Comparison of ENCODE assay signal across 8 mouse cellular contexts in genomic region chr13:23620056-23620732, GRCm38 (mm10). TPM values are rescaled to one million over a fixed set of nuclear protein-coding genes. Genes with fewer than 3 reads are reported as not detected.
DNase-seq lines count a peak whose midpoint lies in the region; ATAC-seq and TF ChIP-seq lines count a peak whose summit lies in the region.

No protein-coding gene starts in this region.

- no peaks in the 10 kb centered on the region for H3K36me3 ChIP-seq in forebrain, embryonic 16.5 days (ENCODE audit: control insufficient read depth, insufficient read depth)
- H3K36me3 ChIP-seq in liver, postnatal 0 days (replicated peaks; ENCODE audit: insufficient read depth, low read length) = no peaks in the 10 kb centered on the region

- no peak for ATAC-seq in forebrain, embryonic 16.5 days
- no peak for ATAC-seq in liver, postnatal 0 days
- ATAC-seq in granulocyte monocyte progenitor cell, adult 5-6 weeks (replicated peaks; ENCODE audit: poor library complexity, severe bottlenecking) = no peak

- peaks cover 11% of the 10 kb centered on the region for H3K4me1 ChIP-seq in forebrain, embryonic 16.5 days (replicated peaks; ENCODE audit: control insufficient read depth, insufficient read depth, low read length)
- H3K4me1 ChIP-seq in liver, postnatal 0 days (ENCODE audit: insufficient read depth) = peaks cover 9% of the 10 kb centered on the region

- TF ChIP-seq CTCF in liver, postnatal 0 days (IDR thresholded peaks at IDR 0.05; ENCODE audit: low read depth) = no peak

- 39% methylated on average over 12 of the region's 12 CpGs for WGBS in forebrain, embryonic 16.5 days
- WGBS in liver, postnatal 0 days (ENCODE audit: insufficient replicate concordance) = 25% methylated on average over 12 of the region's 12 CpGs

- H3K9ac ChIP-seq in forebrain, embryonic 16.5 days (replicated peaks; ENCODE audit: low read depth, low read length) = peak overlapping the region; percentile 63
- peak overlapping the region; percentile 99 for H3K9ac ChIP-seq in liver, postnatal 0 days (replicated peaks)

- no peak for TF ChIP-seq EP300 in liver, postnatal 0 days (IDR thresholded peaks at IDR 0.05; ENCODE audit: low read depth)

- DNase-seq in layer of hippocampus, adult 9-11 months = peak; percentile 10
- DNase-seq in layer of hippocampus, postnatal 36 days = no peak
- DNase-seq in brain, adult 2 months (ENCODE audit: low read depth, low spot score) = peak; percentile 14
- no peak for DNase-seq in liver, postnatal 0 days
- no peak for DNase-seq in adrenal gland, postnatal 10 days
- no peak for DNase-seq in testis, postnatal 14 days (ENCODE audit: low spot score)

- peak overlapping the region; percentile 98 for H3K27ac ChIP-seq in forebrain, embryonic 16.5 days (ENCODE audit: low read length)
- peak overlapping the region; percentile 100 for H3K27ac ChIP-seq in liver, postnatal 0 days (ENCODE audit: low read depth)

- H3K9me3 ChIP-seq in forebrain, embryonic 16.5 days (ENCODE audit: control insufficient read depth, low read length) = no peaks in the 10 kb centered on the region
- no peaks in the 10 kb centered on the region for H3K9me3 ChIP-seq in liver, postnatal 0 days (ENCODE audit: low read length)

- no peaks in the 10 kb centered on the region for H3K27me3 ChIP-seq in forebrain, embryonic 16.5 days (replicated peaks; ENCODE audit: control insufficient read depth, insufficient read depth, low read length)
- no peaks in the 10 kb centered on the region; the same call in 1 of the 2 replicates for H3K27me3 ChIP-seq in liver, postnatal 0 days (ENCODE audit: insufficient read depth, low read length)

- peak overlapping the region; percentile 97 for H3K4me2 ChIP-seq in forebrain, embryonic 16.5 days (ENCODE audit: low read length)
- peak overlapping the region; percentile 95 for H3K4me2 ChIP-seq in liver, postnatal 0 days (ENCODE audit: low read depth, low read length)

- peak overlapping the region; percentile 69 for H3K4me3 ChIP-seq in forebrain, embryonic 16.5 days (replicated peaks; ENCODE audit: low read length)
- H3K4me3 ChIP-seq in liver, postnatal 0 days (ENCODE audit: low read depth, low read length) = peak overlapping the region; percentile 80

RNA-seq across cellular contexts. Expression of gene Hist1h2be, which starts 0.7 kb away (rescaled TPM):
- total RNA-seq in layer of hippocampus, postnatal 36 days (2021) = 10 to 100 TPM; 12.0 to 12.3 TPM
- polyA plus RNA-seq in forebrain, embryonic 16.5 days (2015; fragmentation: Nextera tagmentation; extraction: Ambion mirVana) = 2.0 and 2.6 TPM in 2 replicates
- 0.49 and 0.51 TPM in 2 replicates for polyA plus RNA-seq in liver, postnatal 0 days (2015; fragmentation: Nextera tagmentation; extraction: Ambion mirVana)
- total RNA-seq in granulocyte monocyte progenitor cell, adult 5-6 weeks (2014; fragmentation: Nextera tagmentation) = 16.4 and 17.5 TPM in 2 replicates
- 82.4 and 146 TPM in 2 replicates for total RNA-seq in granulocyte monocyte progenitor cell, adult 5-6 weeks (2017)
- 10 to 100 TPM; 27.7 to 32.2 TPM for total RNA-seq in adrenal gland, postnatal 10 days (2021)

RNA-seq across cellular contexts. Expression of gene Hist1h1e, which starts 2.2 kb away (rescaled TPM):
- 10 to 100 TPM; 42.1 to 46.4 TPM for total RNA-seq in layer of hippocampus, postnatal 36 days (2021)
- polyA plus RNA-seq in forebrain, embryonic 16.5 days (2015; fragmentation: Nextera tagmentation; extraction: Ambion mirVana) = 7.0 and 9.9 TPM in 2 replicates
- polyA plus RNA-seq in liver, postnatal 0 days (2015; fragmentation: Nextera tagmentation; extraction: Ambion mirVana) = 13.3 and 16.0 TPM in 2 replicates
- 111 and 199 TPM in 2 replicates for total RNA-seq in granulocyte monocyte progenitor cell, adult 5-6 weeks (2014; fragmentation: Nextera tagmentation)
- total RNA-seq in granulocyte monocyte progenitor cell, adult 5-6 weeks (2017) = 255 and 282 TPM in 2 replicates
- total RNA-seq in adrenal gland, postnatal 10 days (2021) = 100 to 1,000 TPM; 180 to 217 TPM

RNA-seq across cellular contexts. Expression of gene Hist1h4d, which starts 38.8 kb away (rescaled TPM):
- total RNA-seq in layer of hippocampus, postnatal 36 days (2021) = 100 to 1,000 TPM; 132 to 135 TPM
- polyA plus RNA-seq in forebrain, embryonic 16.5 days (2015; fragmentation: Nextera tagmentation; extraction: Ambion mirVana) = 51.0 and 59.0 TPM in 2 replicates
- 89.1 and 94.3 TPM in 2 replicates for polyA plus RNA-seq in liver, postnatal 0 days (2015; fragmentation: Nextera tagmentation; extraction: Ambion mirVana)
- total RNA-seq in granulocyte monocyte progenitor cell, adult 5-6 weeks (2014; fragmentation: Nextera tagmentation) = 116 and 278 TPM in 2 replicates
- 929 and 1,118 TPM in 2 replicates for total RNA-seq in granulocyte monocyte progenitor cell, adult 5-6 weeks (2017)
- 100 to 1,000 TPM; 294 to 310 TPM for total RNA-seq in adrenal gland, postnatal 10 days (2021)

RNA-seq across cellular contexts. Expression of gene Hist1h3d, which starts 44.6 kb away (rescaled TPM):
- 10 to 100 TPM; 12.8 to 15.5 TPM for total RNA-seq in layer of hippocampus, postnatal 36 days (2021)
- 2.2 and 2.8 TPM in 2 replicates for polyA plus RNA-seq in forebrain, embryonic 16.5 days (2015; fragmentation: Nextera tagmentation; extraction: Ambion mirVana)
- polyA plus RNA-seq in liver, postnatal 0 days (2015; fragmentation: Nextera tagmentation; extraction: Ambion mirVana) = 4.7 and 5.8 TPM in 2 replicates
- 52.8 and 62.0 TPM in 2 replicates for total RNA-seq in granulocyte monocyte progenitor cell, adult 5-6 weeks (2014; fragmentation: Nextera tagmentation)
- 83.5 and 136 TPM in 2 replicates for total RNA-seq in granulocyte monocyte progenitor cell, adult 5-6 weeks (2017)
- total RNA-seq in adrenal gland, postnatal 10 days (2021) = 10 to 100 TPM; 38.0 to 43.5 TPM

RNA-seq across cellular contexts. Expression of gene Hist1h2ad, which starts 46.0 kb away (rescaled TPM):
- 1 to 10 TPM; 5.2 to 9.9 TPM for total RNA-seq in layer of hippocampus, postnatal 36 days (2021)
- 1.2 and 3.4 TPM in 2 replicates for polyA plus RNA-seq in forebrain, embryonic 16.5 days (2015; fragmentation: Nextera tagmentation; extraction: Ambion mirVana)
- 2.0 and 2.6 TPM in 2 replicates for polyA plus RNA-seq in liver, postnatal 0 days (2015; fragmentation: Nextera tagmentation; extraction: Ambion mirVana)
- total RNA-seq in granulocyte monocyte progenitor cell, adult 5-6 weeks (2014; fragmentation: Nextera tagmentation) = not detected in 2 replicates
- total RNA-seq in granulocyte monocyte progenitor cell, adult 5-6 weeks (2017) = 685 and 1,721 TPM in 2 replicates
- total RNA-seq in adrenal gland, postnatal 10 days (2021) = 10 to 100 TPM; 47.4 to 49.2 TPM

Comparison
In these comparisons a context has a peak if more than half of its experiments do, and no peak if none do; other contexts are left out.
1. DNase-seq: peak in layer of hippocampus, adult 9-11 months (single experiment) and brain, adult 2 months (single experiment); none in layer of hippocampus, postnatal 36 days (0 of 2), liver, postnatal 0 days (single experiment), adrenal gland, postnatal 10 days (single experiment) and testis, postnatal 14 days (single experiment).